Mouse (Mus musculus) liver, embryonic 14.5 days (tissue): Measurements from ENCODE around the gene Krt83.

Experiments
- CTCF ChIP-seq: IDR thresholded peaks from 2 replicates; pipeline ENCODE4 v1.5.1; 2016; ENCODE audit warnings: antibody characterized with exemption, low read depth, control low read depth
- EP300 ChIP-seq: IDR thresholded peaks from 2 replicates; pipeline ENCODE4 v1.6.1; 2016; ENCODE audit warnings: antibody characterized with exemption, low read depth

GRCm38 (mm10) chr15:101455891-101456290, 35.4 kb downstream of the Krt83 start:
- TF ChIP-seq CTCF = no peak
- TF ChIP-seq EP300 = no peak
